Mouse (Mus musculus) MEL (cell line): Measurements from ENCODE around the gene Adamtsl4.

Experiments
- CTCF ChIP-seq, 3 experiments: IDR thresholded peaks in 2 of 3; conservative IDR thresholded peaks in 1 of 3; 2 replicates each; pipeline ENCODE4 v1.5.1; 2011 to 2012; ENCODE audit warnings: low read length in 3 of 3, low read depth in 2 of 3, mild to moderate bottlenecking in 2 of 3, improper control_type of control experiment in 1 of 3, inconsistent platforms in 1 of 3, mixed read lengths in 1 of 3, moderate library complexity in 1 of 3; ENCODE audit not compliant: control insufficient read depth in 1 of 3, insufficient read depth in 1 of 3, poor library complexity in 1 of 3, severe bottlenecking in 1 of 3
- GATA1 ChIP-seq: IDR thresholded peaks from 2 replicates; pipeline ENCODE4 v1.6.1; 2011; ENCODE audit warnings: low read depth, low read length, improper control_type of control experiment
- MAFK ChIP-seq: IDR thresholded peaks from 2 replicates; pipeline ENCODE4 v1.6.1; 2011; ENCODE audit warnings: low read depth, mild to moderate bottlenecking, low read length, improper control_type of control experiment, borderline replicate concordance
- MEF2A ChIP-seq: IDR thresholded peaks from 2 replicates; pipeline ENCODE4 v1.6.1; 2014; ENCODE audit warnings: low read depth, mild to moderate bottlenecking, inconsistent platforms, low read length, improper control_type of control experiment; ENCODE audit not compliant: poor library complexity, insufficient replicate concordance, severe bottlenecking; ENCODE audit errors: extremely low read depth
- RAD21 ChIP-seq: IDR thresholded peaks from 2 replicates; pipeline ENCODE4 v1.6.1; 2011; ENCODE audit warnings: mild to moderate bottlenecking, low read depth, low read length, improper control_type of control experiment
- SMC3 ChIP-seq: IDR thresholded peaks from 2 replicates; pipeline ENCODE4 v1.6.1; 2011; ENCODE audit warnings: low read depth, low read length, improper control_type of control experiment
- USF2 ChIP-seq, 2 experiments: IDR thresholded peaks; 2 replicates each; pipeline ENCODE4 v1.6.1; 2011 to 2012; ENCODE audit warnings: improper control_type of control experiment in 2 of 2, low read length in 2 of 2, borderline replicate concordance in 1 of 2, inconsistent platforms in 1 of 2, low read depth in 1 of 2, mild to moderate bottlenecking in 1 of 2; ENCODE audit not compliant: insufficient read depth in 1 of 2
- ZC3H11A ChIP-seq: IDR thresholded peaks from 2 replicates; pipeline ENCODE4 v1.6.1; 2012; ENCODE audit warnings: low read depth, mild to moderate bottlenecking, inconsistent platforms, low read length, improper control_type of control experiment

DNA sequence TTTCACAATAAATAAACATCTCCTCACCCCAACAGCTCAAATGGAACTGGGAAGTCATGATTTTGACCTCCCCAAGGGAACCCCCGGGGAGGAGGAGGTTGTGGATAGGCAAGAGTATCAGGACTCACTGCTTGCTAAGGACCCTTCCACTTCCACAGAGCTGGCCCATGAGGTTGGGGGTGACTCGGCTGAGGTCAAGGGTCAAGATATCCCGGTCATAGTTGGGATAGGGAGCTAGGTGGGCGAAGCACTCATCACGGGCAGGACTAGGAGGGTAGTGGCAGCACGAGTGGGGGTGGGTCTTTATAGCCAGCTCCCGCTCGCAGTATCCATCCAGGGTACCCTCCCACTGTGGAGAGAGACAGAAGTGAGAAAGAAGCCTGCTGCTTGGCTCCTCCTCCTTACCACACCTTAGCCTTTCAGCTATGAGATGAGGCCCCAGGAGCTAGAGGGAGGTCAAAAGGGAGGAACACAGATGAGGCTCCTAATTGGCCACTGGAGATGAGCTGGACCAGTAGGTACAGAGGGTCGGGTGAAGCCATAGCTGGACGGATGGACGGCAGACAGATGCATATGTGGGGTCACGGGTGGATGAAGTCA is 47.5 kb upstream of the Adamtsl4 start:
- TF ChIP-seq ZC3H11A: no peak
- no peak for TF ChIP-seq CTCF (IDR thresholded peaks at IDR 0.05 in 2 of 3, conservative IDR thresholded peaks at IDR 0.05 in 1 of 3; ENCODE audit: control insufficient read depth in 1 of 3, insufficient read depth in 1 of 3, low read depth in 2 of 3, low read length in 3 of 3, poor library complexity in 1 of 3, severe bottlenecking in 1 of 3)
- TF ChIP-seq USF2 (IDR thresholded peaks at IDR 0.05; ENCODE audit: borderline replicate concordance in 1 of 2, insufficient read depth in 1 of 2, low read depth in 1 of 2, low read length in 2 of 2): no peak
- TF ChIP-seq MEF2A: no peak
- no peak for TF ChIP-seq SMC3
- TF ChIP-seq MAFK: no peak
- no peak for TF ChIP-seq RAD21
- no peak for TF ChIP-seq GATA1
